Mouse (Mus musculus) midbrain, embryonic 13.5 days (tissue): ENCODE measurements around the gene Gm20518. TPM values are rescaled to one million over a fixed set of nuclear protein-coding genes. Genes with fewer than 3 reads are reported as not detected.

Experiments
- ATAC-seq: fragments of 200-750 bp; cut with Nextera tagmentation; 2 replicates; pipeline ENCODE4 v1.8.0; 2017; ENCODE audit warnings: mild to moderate bottlenecking, moderate TSS enrichment, moderate library complexity
- H3K27ac ChIP-seq: fragments of 300-500 bp; sonication (generic); 2 replicates; pipeline ENCODE4 v1.5.1; 2015; ENCODE audit warnings: inconsistent platforms, mild to moderate bottlenecking, moderate library complexity
- H3K27me3 ChIP-seq: fragments of 300-500 bp; sonication (generic); 2 replicates; pipeline ENCODE4 v1.6.1; 2015; ENCODE audit warnings: mild to moderate bottlenecking, inconsistent platforms
- H3K36me3 ChIP-seq: fragments of 300-500 bp; sonication (generic); 2 replicates; pipeline ENCODE4 v1.6.1; 2015; ENCODE audit warnings: mild to moderate bottlenecking, inconsistent platforms
- H3K4me1 ChIP-seq: fragments of 300-500 bp; sonication (generic); replicated peaks from 2 replicates; pipeline ENCODE4 v1.6.1; 2015; ENCODE audit warnings: inconsistent platforms
- H3K4me2 ChIP-seq: fragments of 300-500 bp; sonication (generic); replicated peaks from 2 replicates; pipeline ENCODE4 v1.6.1; 2015; ENCODE audit warnings: moderate library complexity, mild to moderate bottlenecking, inconsistent platforms
- H3K4me3 ChIP-seq: fragments of 300-500 bp; sonication (generic); replicated peaks from 2 replicates; pipeline ENCODE4 v1.5.1; 2015; ENCODE audit warnings: mild to moderate bottlenecking, inconsistent platforms
- H3K9ac ChIP-seq: fragments of 300-500 bp; sonication (generic); replicated peaks from 2 replicates; pipeline ENCODE4 v1.6.1; 2015; ENCODE audit warnings: mild to moderate bottlenecking, inconsistent platforms
- H3K9me3 ChIP-seq: fragments of 300-500 bp; sonication (generic); 2 replicates; pipeline ENCODE4 v1.6.1; 2016; ENCODE audit warnings: mild to moderate bottlenecking, inconsistent platforms
- WGBS: fragments of 180-500 bp; shearing (Covaris S2); methylation state at CpG from one replicate; pipeline ENCODE4 v1.1.7; 2015; 5-methylcytosine and 5-hydroxymethylcytosine counted together
- polyA plus RNA-seq: library from polyadenylated mRNA; unstranded; fragments of >200 nt; fragmentation: Nextera tagmentation; extraction: Ambion mirVana; gene quantifications from 2 replicates; pipeline ENCODE4 v1.2.1, GENCODE M21; 2015

Gm20518 gene
- polyA plus RNA-seq, 1 experiment from 2014 or later, result 0.71 TPM

- peak overlapping the region; percentile 76 for H3K4me2 ChIP-seq
- no peaks in the 10 kb centered on the region for H3K36me3 ChIP-seq
- peaks cover 55% of the 10 kb centered on the region for H3K27me3 ChIP-seq
- no peaks in the 10 kb centered on the region for H3K9me3 ChIP-seq
- peak overlapping the region; percentile 10; the same call in 1 of the 2 replicates for H3K27ac ChIP-seq
- peaks cover 13% of the 10 kb centered on the region; the same call in 1 of the 2 replicates for H3K4me1 ChIP-seq
- H3K4me3 ChIP-seq, result peak overlapping the region; percentile 50
- H3K9ac ChIP-seq, result peak overlapping the region; percentile 78
- peak; percentile 90 for ATAC-seq
- 2% methylated on average over 63 of the region's 63 CpGs for WGBS
Observed at GRCm38 (mm10) chr16:17815411-17816402, 75.8 kb downstream of the Gm20518 start.

- ATAC-seq, result no peak
- Histone ChIP-seq H3K4me2 (no peak overlapping the region), H3K9ac (no peak overlapping the region), H3K4me1 (peaks cover 22% of the 10 kb centered on the region), H3K4me3 (no peak overlapping the region), H3K36me3 (no peaks in the 10 kb centered on the region), H3K27me3 (peaks cover 71% of the 10 kb centered on the region), H3K9me3 (no peaks in the 10 kb centered on the region), H3K27ac (no peak overlapping the region)
- WGBS, result 68% methylated on average over 4 of the region's 4 CpGs
Observed at GRCm38 (mm10) chr16:17813173-17813572, 78.3 kb downstream of the Gm20518 start.

- no peak overlapping the region for H3K4me2 ChIP-seq
- H3K36me3 ChIP-seq, result no peaks in the 10 kb centered on the region
- peaks cover 71% of the 10 kb centered on the region for H3K27me3 ChIP-seq
- no peak overlapping the region for H3K4me3 ChIP-seq
- H3K9ac ChIP-seq, result no peak overlapping the region
- no peak for ATAC-seq
- no peaks in the 10 kb centered on the region for H3K9me3 ChIP-seq
- WGBS, result 9% methylated on average over 5 of the region's 5 CpGs
- H3K4me1 ChIP-seq, result peaks cover 27% of the 10 kb centered on the region
- H3K27ac ChIP-seq, result no peak overlapping the region
Observed at GRCm38 (mm10) chr16:17812120-17812519, 79.4 kb downstream of the Gm20518 start.

GRCm38 (mm10) chr16:17809711-17810110 lies 81.8 kb downstream of the Gm20518 start:
- Histone ChIP-seq H3K4me3 (no peak overlapping the region), H3K4me1 (peaks cover 27% of the 10 kb centered on the region), H3K9ac (no peak overlapping the region; the same call in 1 of the 2 replicates), H3K36me3 (no peaks in the 10 kb centered on the region), H3K27ac (no peak overlapping the region), H3K9me3 (no peaks in the 10 kb centered on the region), H3K4me2 (no peak overlapping the region), H3K27me3 (peaks cover 73% of the 10 kb centered on the region)
- 27% methylated on average over 7 of the region's 7 CpGs for WGBS
- ATAC-seq, result no peak

GRCm38 (mm10) chr16:17809125-17809524 lies 82.3 kb downstream of the Gm20518 start:
- peaks cover 73% of the 10 kb centered on the region for H3K27me3 ChIP-seq
- peaks cover 33% of the 10 kb centered on the region for H3K4me1 ChIP-seq
- no peaks in the 10 kb centered on the region for H3K36me3 ChIP-seq
- H3K9me3 ChIP-seq, result no peaks in the 10 kb centered on the region
- no peak overlapping the region for H3K27ac ChIP-seq
- ATAC-seq, result no peak
- H3K4me2 ChIP-seq, result no peak overlapping the region
- no peak overlapping the region for H3K9ac ChIP-seq
- WGBS, result 83% methylated on average over 4 of the region's 4 CpGs
- H3K4me3 ChIP-seq, result no peak overlapping the region

DNA sequence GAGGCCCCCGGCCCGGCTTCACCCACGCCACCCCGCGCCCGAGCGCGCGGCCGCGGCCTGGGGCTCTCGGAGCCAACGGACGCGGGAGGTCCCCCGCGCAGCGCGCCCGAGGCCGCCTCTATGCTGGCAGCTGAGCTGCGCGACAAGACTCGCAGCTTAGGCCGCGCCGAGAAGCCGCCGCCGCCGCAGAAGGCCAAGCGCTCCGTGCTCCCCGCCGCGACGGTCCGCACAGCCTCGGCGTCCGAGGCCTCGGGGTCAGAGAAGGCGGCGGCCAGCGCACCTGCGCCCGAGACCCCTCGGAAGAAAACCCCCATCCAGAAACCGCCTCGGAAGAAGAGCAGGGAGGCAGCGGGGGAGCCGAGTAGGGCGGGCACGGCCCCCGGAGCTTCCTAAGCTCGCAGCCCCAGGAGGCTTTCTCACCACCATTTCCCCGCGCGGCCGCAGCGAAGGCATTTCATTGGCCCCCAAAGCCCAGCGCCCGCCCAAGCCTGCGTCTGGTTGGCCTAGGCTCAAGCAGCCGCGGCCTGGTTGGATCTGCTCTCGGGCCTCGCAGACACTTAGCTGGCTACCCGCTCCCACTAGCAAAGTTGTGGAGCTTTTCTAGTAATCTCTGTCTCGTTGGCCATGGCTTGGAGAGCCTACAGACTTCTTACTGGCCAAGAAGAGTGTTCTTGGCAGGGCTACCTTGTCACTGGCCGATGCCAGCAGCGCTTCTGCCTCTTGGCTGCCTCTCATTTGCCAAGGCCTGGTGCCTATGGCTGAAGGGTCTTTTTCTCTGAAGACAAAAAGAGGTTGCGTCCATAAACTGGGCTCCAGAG lies 84.1 kb downstream of the Gm20518 start:
- ATAC-seq, result peak; percentile 92
- 3% methylated on average over 67 of the region's 73 CpGs for WGBS
- peak overlapping the region; percentile 61 for H3K4me3 ChIP-seq
- no peaks in the 10 kb centered on the region for H3K36me3 ChIP-seq
- peaks cover 50% of the 10 kb centered on the region for H3K4me1 ChIP-seq
- peak overlapping the region; percentile 91 for H3K4me2 ChIP-seq
- H3K9ac ChIP-seq, result peak overlapping the region; percentile 87
- no peaks in the 10 kb centered on the region for H3K9me3 ChIP-seq
- H3K27me3 ChIP-seq, result peaks cover 73% of the 10 kb centered on the region
- peak overlapping the region; percentile 80 for H3K27ac ChIP-seq

GRCm38 (mm10) chr16:17806581-17807191 lies 84.8 kb downstream of the Gm20518 start:
- H3K9me3 ChIP-seq, result no peaks in the 10 kb centered on the region
- peak overlapping the region; percentile 80 for H3K27ac ChIP-seq
- 1% methylated on average over 34 of the region's 50 CpGs for WGBS
- peak overlapping the region; percentile 61 for H3K4me3 ChIP-seq
- ATAC-seq, result peak; percentile 40; the same call in 1 of the 2 replicates
- peak overlapping the region; percentile 91 for H3K4me2 ChIP-seq
- peaks cover 79% of the 10 kb centered on the region for H3K27me3 ChIP-seq
- H3K4me1 ChIP-seq, result peaks cover 54% of the 10 kb centered on the region
- H3K36me3 ChIP-seq, result no peaks in the 10 kb centered on the region
- peak overlapping the region; percentile 87 for H3K9ac ChIP-seq

DNA sequence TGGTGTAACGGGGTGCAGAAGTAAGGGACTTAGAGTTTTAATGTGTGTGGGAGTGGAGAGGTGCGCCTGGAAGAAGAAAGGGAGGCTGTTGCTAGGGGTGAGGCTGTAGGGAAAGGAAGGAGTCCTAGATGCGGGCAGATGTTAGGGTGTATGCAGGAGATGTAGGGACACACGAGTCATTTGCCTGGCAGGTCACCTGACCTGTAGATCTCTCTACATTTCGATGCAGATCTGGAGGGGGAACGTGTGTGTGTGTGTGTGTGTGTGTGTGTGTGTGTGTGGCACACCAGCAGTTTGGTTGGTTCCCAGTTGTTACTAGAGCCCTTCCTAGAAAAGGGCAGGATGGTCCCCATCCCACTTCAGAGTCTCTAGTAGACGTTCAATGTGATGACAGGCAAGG lies 86.5 kb downstream of the Gm20518 start:
- Histone ChIP-seq H3K4me3 (peak overlapping the region; percentile 34), H3K4me2 (peak overlapping the region; percentile 56), H3K36me3 (no peaks in the 10 kb centered on the region), H3K9me3 (no peaks in the 10 kb centered on the region), H3K4me1 (peaks cover 54% of the 10 kb centered on the region), H3K9ac (no peak overlapping the region; the same call in 1 of the 2 replicates), H3K27me3 (peaks cover 81% of the 10 kb centered on the region), H3K27ac (no peak overlapping the region)
- no peak for ATAC-seq
- 6% methylated on average over 7 of the region's 7 CpGs for WGBS

DNA sequence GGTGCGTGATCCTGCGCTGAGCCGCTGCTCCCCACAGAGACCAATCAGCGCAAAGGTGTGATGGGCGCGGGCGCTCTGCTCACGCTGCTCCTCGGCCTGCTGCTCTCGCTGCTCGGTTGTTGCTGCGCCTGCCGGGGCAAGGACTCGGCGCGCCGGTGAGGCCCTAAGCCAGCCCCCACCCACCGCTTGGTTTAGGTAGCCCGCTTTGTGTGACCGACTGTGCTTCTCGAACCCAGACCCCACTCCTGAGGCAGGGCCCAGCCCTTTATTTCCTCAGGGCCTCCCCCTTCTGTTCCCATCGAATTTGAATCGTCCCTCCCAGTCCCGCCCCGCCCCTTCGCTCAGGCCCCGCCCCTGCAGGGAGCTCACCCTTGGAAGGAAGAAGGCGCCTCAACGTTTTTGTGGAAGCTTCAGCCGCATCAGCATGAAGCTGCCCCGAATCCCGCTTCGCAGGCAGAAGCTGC lies 87.0 kb downstream of the Gm20518 start:
- ATAC-seq, result no peak
- H3K27ac ChIP-seq, result no peak overlapping the region
- H3K4me1 ChIP-seq, result peaks cover 50% of the 10 kb centered on the region
- peak overlapping the region; percentile 43; the same call in 1 of the 2 replicates for H3K9ac ChIP-seq
- WGBS, result 1% methylated on average over 33 of the region's 33 CpGs
- H3K9me3 ChIP-seq, result no peaks in the 10 kb centered on the region
- H3K36me3 ChIP-seq, result no peaks in the 10 kb centered on the region
- peaks cover 83% of the 10 kb centered on the region for H3K27me3 ChIP-seq
- H3K4me2 ChIP-seq, result peak overlapping the region; percentile 56
- peak overlapping the region; percentile 34 for H3K4me3 ChIP-seq

DNA sequence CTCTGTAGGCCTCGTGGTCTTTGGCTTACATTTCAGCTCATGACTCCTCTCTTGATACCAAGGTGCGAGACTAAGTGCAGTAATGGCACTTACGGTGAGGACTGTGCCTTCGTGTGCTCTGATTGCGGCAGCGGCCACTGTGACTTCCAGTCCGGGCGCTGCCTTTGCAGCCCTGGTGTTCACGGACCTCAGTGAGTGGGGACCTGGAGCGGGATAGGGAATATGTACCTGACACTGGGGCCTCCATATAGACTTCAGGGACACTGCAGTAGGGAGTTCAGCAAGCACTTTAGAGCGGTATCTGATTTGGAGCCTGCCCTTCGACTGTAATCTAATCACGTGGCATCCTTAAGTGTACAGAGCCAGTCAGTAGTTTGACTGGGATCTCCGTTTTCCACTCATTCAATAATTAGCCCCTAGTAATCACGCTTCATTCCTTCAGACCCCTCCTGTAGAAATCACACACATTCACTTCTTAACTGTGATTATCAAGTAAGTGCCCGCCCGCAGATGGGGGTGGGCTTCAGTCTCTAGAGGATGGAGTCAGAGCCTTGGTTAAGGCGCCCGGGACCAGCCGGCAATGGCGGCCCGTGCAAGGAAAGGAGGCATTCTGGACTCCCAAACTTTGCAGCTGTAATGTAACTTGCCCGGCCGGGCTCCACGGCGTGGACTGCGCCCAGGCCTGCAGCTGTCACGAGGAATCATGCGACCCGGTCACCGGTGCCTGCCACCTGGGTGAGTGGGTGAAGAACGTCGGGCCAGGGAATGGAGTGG lies 87.6 kb downstream of the Gm20518 start:
- H3K9ac ChIP-seq, result peak overlapping the region; percentile 43; the same call in 1 of the 2 replicates
- ATAC-seq, result no peak

More for the DNA sequence above, 87.6 kb downstream of the Gm20518 start:
- Histone ChIP-seq H3K36me3 (no peaks in the 10 kb centered on the region), H3K4me3 (peak overlapping the region; percentile 34), H3K27me3 (peaks cover 86% of the 10 kb centered on the region), H3K27ac (no peak overlapping the region), H3K9me3 (no peaks in the 10 kb centered on the region), H3K4me2 (peak overlapping the region; percentile 56), H3K4me1 (peaks cover 45% of the 10 kb centered on the region)
- WGBS, result 6% methylated on average over 33 of the region's 33 CpGs
